Mouse (Mus musculus) ES-E14 (cell line): ENCODE results near the gene Ube2b.

ENCODE experiments used
- CHD2 ChIP-seq: IDR thresholded peaks from 2 replicates; pipeline ENCODE4 v1.6.1; 2014; ENCODE audit warnings: mild to moderate bottlenecking, low read depth, low read length, inconsistent platforms
- HCFC1 ChIP-seq: IDR thresholded peaks from 2 replicates; pipeline ENCODE4 v1.6.1; 2012; ENCODE audit warnings: low read length, inconsistent platforms, borderline replicate concordance; ENCODE audit not compliant: insufficient read depth
- MAFK ChIP-seq: IDR thresholded peaks from 2 replicates; pipeline ENCODE4 v1.6.1; 2014; ENCODE audit warnings: mild to moderate bottlenecking, low read depth, low read length, inconsistent platforms; ENCODE audit not compliant: insufficient read depth
- ZC3H11A ChIP-seq: IDR thresholded peaks from 2 replicates; pipeline ENCODE4 v1.6.1; 2012; ENCODE audit warnings: low read depth, mild to moderate bottlenecking, inconsistent platforms, low read length, borderline replicate concordance

GRCm38 (mm10) chr11:51949155-51949840 is 51.3 kb downstream of the Ube2b start:
- TF ChIP-seq CHD2, result no peak
- no peak for TF ChIP-seq HCFC1
- TF ChIP-seq MAFK, result no peak
- no peak for TF ChIP-seq ZC3H11A
